Mouse (Mus musculus) lung, adult 2 months (tissue): ENCODE measurements around the gene Cpn1.

Experiments
- CTCF ChIP-seq: fragments of 200-500 bp; IDR thresholded peaks from 2 replicates; pipeline ENCODE4 v1.5.1; 2011; ENCODE audit warnings: mild to moderate bottlenecking, low read length, control low read depth; ENCODE audit not compliant: insufficient read depth
- POLR2A ChIP-seq: fragments of 200-500 bp; IDR thresholded peaks from 2 replicates; pipeline ENCODE4 v1.6.1; 2011; ENCODE audit warnings: low read depth, mild to moderate bottlenecking, control low read depth, low read length, borderline replicate concordance; ENCODE audit errors: extremely low read depth

DNA sequence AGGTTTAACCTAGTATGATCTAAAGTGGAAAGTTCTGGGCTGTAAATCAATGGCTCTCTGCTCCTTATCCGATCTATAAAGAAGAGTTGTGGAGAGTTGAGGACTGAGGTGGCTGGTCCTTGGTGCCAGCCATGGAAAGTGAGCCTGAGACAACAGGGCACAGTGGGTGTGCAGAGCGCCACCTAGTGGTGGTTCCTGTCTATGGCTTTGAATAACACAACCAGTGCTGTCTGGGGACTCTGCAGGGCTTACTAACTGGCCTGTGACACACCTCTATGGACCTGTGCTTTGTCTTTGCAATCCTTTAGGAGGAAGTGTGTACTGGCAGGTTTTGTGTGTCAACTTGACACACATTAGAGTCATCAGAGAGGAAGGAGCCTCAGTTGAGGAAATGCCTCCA is 27.2 kb downstream of the Cpn1 start:
- no peak for TF ChIP-seq POLR2A
- peak; percentile 93 for TF ChIP-seq CTCF
